Mouse (Mus musculus): ENCODE results near the gene Rad51.

Gene Rad51

DNA sequence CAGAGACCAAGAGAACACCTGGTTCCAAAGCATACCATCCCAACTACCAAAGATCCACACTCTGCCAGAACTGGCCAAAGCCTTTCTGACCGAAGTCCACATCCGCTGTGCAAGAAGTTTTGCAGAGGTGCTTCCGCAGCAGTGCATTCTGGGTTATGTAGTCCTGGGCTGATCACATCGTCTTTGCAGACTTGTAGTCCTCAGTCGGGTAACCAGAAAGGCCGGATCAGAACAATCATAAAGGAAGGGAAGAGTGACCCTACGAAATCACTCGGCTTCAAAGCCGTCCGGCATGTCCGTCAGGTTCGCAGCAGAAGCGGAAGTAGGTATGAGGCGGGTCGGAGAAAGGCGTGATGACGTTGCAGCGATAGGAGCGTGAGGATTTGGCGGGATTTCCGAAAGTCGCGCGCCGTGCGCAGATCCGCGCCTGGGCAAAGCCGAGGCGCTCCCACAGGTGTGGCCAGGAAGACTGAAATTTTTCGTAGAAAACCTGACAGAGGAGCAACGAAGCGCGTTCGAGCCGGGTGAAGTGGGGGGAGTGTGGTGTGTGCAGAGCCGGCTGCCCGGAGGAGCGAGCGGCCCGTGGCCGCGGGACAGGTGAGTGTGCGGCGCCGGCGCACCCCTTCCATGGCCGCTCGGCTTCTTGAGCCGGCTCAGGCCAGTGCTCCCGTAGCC is at the start of gene Rad51:
Rad51 (plus strand) TSS at position 356 of the 675 bp plus-strand sequence.
- peak; percentile 89 to 90 for DNase-seq

DNA sequence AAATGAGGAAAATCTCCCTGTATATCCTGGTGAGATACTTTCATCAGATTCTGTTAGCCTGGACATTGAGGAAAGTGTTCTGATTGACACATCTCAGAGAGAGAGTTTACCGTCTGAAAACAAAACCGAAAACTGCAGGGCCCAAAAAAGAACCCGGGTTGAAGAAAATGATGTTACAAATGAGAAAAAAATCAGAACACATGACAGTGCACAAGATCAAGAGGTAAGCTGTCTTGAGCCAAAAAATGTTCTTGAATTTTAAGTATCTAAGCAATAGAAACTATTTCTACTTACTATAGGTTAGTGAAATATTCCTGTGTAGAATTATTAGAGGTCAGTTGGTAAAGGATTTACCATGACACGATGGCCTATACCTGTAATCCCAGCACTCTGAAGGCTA is 40.2 kb upstream of the Rad51 start:
- DNase-seq: no peak

DNA sequence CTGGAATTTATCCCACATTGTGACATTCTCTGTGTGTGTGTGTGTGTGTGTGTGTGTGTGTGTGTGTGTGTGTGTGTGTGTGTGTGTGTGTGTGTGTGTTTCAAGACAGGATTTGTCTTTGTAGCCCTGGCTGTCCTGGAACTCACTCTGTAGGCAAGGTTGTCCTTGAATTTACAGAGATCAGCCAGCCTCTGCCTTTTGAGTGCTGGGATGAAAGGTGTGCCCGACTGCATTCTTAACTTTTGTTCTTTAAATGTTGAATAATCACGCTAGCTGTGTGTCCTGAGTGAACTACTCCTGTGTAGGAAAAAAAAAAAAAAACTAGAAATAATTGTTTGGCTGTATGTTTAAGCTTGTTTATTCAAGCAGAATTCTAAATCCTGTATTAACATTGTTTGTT is 26.4 kb upstream of the Rad51 start:
- DNase-seq: no peak

DNA sequence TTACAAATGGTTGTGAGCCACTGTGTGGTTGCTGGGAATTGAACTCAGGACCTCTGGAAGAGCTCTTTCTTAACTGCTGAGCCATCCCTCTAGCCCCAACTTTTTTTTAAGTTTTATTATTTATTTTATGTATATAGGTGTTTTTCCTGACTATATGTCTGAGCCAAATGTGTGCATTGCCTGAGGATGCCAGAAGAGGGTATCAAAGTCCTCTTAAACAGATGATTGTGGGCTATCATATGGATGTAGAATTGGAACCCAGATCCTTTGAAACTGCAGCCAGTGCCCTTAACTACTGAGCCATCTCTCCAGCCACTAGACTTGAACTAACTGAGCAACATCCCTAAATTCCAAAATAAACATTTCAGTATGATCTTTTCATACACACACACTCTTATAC is 11.0 kb upstream of the Rad51 start:
- DNase-seq: no peak

DNA sequence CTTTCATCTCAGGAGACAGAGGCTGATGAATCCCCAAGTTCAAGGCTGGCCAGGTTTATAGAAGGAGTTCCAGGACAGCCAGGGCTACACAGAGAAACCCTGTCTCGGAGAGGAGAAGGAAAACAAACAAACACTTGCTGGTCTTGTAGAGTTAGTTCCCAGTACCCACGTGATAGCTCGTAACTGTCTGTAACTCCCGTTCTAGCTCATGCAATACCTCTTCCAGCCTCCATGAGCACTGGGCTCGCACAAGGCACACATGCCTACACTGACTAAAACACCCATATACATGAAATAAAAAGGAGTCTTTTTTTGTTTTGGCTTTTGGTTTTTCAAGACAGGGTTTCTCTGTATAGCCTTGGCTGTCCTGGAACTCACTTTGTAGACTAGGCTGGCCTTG is 6.0 kb upstream of the Rad51 start:
- no peak for DNase-seq

DNA sequence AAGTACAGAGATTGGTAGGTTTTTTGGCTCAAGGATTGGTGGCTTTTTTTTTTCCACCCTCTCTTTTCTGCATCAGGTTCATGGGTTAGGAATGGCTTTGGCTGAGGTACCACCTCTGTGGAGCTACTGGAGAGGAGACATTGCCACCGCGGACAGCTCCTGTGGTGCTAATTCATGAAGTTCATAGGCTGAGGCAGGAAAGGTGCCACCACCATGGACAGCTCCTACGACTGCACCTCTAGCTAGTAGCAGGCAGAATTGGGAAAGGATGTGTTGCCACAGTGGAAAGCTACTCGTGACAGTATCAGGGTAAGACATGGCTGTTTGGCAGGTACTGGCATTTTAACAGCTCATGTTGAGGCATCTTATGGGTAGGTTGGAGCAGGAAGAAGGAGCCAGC is 4.0 kb upstream of the Rad51 start:
- DNase-seq: peak; percentile 18 to 34

DNA sequence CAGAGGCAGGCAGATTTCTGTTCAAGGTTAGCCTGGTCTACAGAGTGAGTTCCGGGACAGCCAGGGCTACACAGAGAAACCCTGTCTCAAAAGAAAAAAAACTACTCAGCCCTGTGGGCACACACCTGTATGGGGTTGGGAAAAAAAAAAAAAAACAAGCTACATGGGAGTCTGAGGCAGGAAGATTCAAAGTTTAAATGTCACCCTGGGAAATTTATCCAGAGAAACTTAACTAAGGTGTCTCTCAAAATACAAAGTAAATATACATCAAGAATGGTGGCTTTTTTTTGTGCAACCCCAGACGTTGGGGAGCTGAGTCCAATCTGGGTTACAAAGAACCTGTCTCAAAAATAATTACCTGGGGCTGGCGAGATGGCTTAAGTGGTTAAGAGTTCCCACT is 1.5 kb upstream of the Rad51 start:
- no peak for DNase-seq

DNA sequence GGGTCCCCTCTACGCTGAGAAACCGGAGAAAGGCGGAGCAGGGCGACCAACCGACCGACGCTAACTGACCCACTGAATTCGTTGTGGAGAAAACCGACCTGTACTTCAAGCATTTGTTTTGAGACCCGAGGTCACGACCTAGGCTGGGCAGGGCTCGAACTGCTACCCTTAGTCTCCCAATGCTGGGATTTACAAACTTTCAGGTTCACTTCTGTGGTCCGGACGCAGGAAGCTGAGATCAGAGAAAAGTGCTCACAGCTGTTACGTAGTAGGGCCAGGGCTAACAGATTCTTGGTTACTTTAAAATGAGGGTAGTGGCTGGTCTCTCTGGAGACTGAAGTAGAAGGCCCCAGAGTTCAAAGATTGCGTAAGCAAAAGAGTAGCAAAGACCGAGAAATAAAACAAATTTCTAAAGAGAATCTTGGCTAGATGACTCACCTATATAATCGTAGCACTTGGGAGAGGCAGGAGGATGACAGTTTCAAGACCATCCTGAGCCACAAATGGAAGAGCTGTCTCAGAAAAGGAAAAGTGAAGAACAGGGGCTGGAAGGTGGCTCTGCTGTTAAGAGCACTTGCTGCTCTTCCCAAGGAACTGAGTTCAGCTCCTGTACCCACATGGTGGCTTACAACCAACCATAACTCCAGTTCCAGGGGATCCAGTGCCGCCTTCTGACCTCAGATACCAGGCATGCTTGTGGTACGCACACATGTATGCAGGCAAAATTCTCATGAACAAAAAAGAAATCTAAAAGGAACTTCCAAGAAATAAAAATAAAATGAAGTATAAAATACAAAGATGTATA is 730 bp downstream of the Rad51 start:
- DNase-seq: no peak

DNA sequence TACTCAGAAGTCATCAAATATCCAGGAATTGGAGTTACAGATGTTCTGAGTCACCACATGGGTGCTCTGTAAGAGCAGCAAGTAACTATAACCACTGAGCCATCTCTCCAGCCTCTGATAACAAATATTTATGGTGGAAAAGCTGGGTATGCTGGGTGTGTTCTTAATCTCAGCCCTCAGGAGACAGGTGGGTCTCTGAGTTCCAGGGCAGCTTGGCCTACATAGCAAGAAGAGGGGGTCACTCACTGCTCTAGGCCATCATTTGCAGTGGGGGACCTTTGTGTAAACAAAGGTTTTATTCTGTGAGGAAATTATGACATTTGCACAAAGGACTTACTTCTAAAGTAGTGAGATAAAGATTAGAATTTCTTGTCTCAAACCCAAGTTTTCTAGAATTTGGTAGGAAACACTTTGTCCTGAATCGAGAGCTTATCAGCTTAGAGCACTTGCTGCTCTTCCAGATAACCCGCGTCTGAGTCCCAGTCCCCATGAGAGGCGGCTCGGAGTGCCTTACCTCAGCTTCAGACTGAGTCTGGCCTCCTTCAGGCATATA is 23.8 kb downstream of the Rad51 start:
- no peak for DNase-seq

DNA sequence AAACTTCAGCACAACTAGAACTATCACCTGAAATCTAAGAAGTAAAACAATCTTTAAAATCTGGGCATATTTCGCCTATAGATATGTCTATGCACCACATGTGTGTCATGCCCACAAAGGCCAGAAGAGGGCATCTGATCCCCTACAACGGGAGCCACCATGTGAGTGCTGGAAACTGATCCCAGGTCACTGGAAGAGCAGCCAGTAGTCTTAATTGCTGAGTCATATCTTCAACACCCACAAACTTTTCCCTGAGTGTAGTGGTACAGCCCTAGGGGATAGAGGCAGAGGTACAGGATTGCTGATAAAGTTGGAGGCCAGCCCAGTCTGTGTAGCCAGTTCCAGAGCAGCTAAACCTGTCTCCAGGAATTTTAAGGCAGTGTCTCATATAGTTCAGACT is 32.6 kb downstream of the Rad51 start:
- peak in 1 of 2 experiments; percentile 19 for DNase-seq

DNA sequence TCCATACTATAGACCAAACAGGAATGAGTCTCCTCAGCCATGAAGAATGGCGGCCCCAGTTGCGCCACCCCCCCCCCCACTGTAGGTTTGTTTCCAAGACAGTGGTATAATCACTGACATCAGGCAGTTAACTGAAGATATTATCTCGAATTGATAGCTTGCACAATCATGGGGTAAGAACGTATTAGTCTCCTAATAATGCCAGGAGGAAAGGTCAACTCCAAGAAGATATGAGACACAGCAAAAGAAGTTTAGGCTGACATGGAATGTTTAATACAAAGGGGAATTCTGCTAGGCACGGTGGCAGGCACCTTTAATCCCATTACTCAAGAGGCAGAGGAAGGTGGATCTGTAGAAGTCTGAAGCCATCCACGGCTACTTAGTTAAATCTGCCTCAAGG is 33.8 kb downstream of the Rad51 start:
- DNase-seq: no peak

DNA sequence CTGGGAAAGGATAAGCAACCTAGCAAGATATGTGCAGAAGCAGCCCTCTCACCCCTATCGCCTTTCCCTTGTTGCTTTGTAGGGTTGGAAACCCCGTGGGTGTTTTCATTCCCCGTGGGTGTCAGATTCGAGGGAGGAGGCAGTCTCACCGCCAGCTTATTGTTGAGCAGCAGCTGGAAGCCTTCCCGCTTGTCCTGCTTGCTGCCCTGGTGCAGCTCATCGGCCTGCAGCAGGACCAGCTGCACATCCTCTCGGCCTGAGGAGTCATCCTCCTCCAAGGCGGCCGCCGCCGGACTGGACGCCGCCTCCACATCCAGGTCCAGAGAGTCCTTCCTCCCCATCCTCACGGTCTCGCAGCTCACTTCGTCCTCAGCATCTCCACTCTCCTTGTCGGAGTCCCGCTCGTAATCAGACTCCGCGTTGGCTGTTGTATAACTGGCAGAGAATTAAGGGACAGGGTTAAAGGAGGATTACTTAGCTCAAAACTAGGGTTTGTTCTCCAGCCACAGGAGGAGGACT is 34.6 kb downstream of the Rad51 start:
- DNase-seq: no peak

DNA sequence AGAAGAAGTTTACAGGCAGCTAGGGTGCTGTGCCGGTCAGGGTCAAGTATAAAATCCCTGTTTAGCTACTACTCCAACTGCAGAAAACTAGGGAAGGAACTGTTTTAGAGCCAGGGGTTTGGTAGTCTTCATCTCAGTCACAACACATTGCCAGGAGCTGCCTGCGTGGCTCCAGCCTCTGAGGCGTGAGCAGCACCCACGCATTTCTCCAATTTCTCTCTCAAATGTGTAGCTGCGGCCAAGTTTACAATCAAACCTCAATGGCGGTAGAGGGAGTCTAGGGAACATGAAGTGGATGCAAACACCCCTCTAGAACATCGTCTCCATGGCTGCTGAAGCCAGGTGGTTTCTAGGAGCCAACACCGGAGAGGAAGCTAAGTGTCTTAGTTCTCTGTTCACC is 35.2 kb downstream of the Rad51 start:
- DNase-seq: no peak

DNA sequence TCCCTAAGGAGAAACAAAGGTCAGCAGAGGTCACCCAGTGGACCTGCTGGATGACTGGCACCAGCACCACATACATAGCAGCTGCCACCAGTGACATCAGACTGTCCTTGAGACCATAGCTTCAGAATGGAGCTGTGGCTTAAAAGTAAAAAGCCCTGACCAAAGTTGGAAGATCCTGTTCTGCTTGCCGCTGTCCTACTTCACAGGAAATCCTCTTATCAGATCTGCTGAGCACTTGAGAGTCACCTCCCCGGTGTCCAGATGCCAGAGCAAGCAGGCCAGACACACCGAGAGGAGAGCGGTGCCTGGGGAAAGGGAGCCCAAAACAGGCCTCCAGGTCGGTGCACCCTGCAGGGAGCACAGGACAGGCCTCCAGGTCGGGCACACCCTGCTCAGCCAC is 39.7 kb downstream of the Rad51 start:
- no peak for DNase-seq

DNA sequence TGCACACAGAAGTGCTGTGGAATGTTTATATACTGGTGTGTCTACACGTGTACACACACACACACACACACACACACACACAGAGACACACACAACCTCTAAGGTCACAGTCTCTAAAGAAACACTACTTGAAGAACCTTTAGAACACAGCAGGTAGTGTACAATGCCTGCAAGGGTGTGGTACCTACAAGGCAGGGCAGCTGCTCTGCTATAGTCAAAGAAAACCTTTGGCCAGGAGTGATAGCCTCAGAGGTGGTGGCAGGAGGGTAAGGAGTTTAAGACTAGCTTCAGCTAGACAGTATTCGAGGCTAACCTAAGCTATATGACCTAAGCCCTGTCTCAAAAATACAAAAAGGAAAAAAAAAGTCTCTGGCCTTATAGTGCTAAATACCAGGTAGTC is 42.1 kb downstream of the Rad51 start:
- no peak for DNase-seq

DNA sequence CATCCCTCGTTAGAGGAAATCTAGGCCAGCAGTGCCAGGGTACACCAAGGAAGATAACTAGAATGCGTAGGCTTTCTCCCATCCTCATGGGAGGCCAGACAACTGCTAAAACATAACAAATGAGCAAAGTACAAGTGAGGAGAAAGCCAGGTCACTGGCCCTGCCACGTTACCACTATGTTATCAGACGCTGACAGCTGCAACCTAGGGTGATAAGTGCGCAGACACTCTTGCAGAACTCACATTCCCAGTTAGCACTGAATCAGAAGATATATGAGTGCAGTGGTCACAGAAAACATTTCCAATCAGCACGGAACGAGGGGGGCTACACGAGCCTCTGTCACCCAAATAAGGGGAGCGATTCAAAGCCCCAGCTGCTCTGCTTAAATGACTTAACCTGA is 42.8 kb downstream of the Rad51 start:
- DNase-seq: peak in 1 of 2 experiments; percentile 9

DNA sequence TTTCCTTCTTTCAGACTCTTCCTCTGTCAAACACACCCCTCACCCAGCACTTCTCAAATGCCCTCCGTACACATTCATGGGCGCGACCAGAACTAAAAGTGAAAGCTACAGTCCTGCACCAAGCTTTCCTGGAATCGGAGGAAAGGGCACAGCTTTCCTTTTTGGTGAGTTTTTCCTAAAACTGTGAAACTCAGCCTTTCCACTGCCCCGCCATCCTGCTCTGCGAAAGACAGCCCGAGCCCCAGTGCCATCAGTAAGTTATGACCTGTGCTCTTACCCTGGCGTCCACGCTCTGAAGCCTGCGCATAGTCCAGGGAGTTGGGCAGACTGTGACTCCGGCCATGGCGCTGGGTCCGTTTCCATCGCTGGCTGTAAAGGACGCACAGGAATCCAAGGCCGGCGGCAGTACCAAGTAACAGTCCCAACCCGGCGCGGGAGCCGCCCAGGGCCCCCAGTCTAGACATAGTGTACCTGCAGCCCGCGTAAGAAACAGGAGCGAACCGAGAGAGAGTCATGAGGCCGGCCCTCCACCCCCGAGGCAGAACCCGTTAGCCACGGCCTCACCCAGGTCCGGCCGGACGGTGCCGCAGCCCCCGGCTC is 43.6 kb downstream of the Rad51 start:
- peak in 1 of 2 experiments; percentile 36 for DNase-seq

DNA sequence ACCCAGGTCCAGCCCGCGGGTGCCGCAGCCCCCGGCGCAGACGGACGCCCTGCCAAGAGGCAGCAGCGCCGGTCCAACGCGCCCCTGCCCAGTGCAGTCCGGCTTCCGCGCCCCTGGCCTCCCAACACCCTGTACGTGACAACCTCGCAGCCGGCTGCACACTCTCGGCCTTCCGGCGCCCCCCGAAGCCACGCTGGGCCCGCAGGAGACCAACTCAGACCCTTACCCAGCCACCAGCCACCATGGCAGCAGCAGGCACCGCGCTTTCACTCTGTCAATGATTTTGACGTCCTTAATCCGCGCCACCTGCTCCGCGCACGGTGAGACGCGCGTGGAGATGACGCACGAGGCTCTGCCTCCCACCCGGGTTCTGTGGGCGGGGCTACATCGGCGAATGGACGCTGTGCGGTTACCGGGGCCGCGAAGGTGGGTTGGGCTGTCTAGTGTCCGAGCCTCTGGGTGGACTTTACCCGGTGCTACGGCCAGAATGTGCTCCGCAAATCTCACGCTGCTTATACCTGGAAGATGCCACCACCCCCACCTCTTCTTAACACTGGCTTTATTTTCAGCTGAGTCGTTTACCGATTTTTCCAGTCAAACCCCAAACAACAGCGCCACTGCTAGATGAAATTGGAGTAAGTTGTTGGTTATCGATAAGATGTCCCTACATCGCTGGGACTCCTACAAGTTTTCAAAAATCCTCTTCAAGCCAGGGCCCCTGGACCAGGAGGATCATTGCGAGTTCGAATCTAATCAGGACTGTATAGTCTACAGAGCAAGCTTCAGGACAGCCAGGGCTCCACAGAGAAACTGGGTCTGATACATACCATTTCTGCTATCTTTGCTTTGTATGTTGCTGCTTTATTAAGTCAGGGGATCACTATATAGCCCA is 44.3 kb downstream of the Rad51 start, which contains the start of gene Rmdn3:
Rmdn3 (minus strand) TSS at position 354 of the 892 bp plus-strand sequence.
- DNase-seq: peak; percentile 94 to 96

DNA sequence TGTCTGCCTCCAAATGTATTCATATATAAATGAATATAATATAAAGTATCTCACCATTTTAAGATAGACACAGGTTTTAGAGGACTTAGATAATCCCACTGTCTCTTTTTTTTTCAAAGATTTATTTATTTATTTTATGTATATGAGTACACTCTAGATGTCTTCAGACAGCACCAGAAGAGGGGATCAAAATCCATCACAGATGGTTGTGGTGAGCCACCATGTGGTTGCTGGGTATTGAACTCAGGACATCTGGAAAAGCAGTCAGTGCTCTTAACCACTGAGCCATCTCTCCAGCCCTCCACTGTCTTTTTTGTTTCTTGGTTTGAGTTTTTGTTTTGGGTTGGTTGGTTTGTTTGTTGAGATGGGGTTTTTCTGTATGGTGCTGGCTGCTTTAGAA is 45.2 kb downstream of the Rad51 start:
- DNase-seq: no peak

DNA sequence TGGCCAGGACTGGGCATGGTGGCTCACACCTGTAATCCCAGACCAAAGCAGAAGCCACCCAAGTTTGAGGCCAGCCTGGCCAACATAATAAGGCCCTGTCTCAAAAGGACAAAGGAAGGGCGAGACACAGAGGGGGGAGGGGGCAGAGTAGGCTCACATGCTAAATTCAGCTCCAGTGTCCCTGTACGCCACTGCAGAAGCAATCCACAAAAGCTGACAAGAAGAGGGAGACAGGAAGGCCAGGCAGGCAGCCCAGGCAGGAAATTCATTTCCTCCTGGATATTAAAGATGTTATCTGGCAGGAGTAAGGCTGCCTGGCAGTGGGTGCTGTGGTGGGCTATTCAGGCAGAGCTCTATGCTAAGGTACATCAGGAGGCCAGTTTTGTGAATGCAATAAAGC is 48.7 kb downstream of the Rad51 start:
- peak; percentile 60 to 80 for DNase-seq

DNA sequence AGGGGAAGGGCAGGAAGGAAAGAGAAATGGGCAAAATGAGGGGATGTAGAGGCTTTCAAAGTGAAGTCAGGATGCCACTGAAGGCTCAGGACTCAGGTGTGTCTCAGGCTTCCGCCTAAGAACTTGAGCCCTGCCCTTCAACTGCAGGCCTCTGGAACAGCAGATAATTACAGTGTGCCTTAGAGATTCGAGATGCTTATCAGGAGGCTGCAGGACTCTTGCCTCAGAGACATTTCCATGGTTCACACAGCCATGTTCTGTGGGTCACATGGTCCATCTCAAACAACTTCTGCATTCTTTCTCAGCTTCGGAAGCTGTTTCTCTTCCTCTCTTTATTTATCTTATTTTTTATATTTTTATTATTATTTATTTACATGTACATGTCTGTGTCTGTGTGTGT is 50.5 kb downstream of the Rad51 start:
- no peak for DNase-seq

DNA sequence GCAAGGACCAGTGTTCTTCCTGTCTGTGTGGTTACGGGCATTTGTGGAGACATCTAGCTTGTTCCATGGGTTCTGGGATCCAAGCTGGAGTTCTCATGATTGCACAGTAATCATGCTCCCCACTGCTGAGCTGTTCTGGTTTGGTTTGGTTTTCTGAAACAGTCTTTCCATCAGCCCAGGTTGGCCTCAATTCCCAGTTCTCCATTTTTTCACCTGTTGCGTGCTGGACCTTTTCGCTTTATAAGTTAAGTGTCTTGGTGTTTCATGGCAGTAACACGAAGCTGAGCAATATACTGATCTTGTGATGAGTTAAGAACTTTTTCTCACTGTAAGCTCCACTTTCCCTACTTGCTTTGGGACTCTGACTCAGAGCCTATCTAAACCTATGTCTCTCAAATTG is 51.4 kb downstream of the Rad51 start:
- no peak for DNase-seq

Data from lung, postnatal 4 days (tissue).